Mouse (Mus musculus) small intestine, adult 10 weeks (tissue): Measurements from ENCODE around the gene Olfr27. TPM values are rescaled to one million over a fixed set of nuclear protein-coding genes. Genes with fewer than 3 reads are reported as not detected.

ENCODE experiments used
- polyA plus RNA-seq: library from polyadenylated mRNA; stranded (reverse); fragments of 350-450 nt; fragmentation: Illumina TruSeq; extraction: RNeasy Lipid Tissue Mini Kit (QIAGEN cat#74804); gene quantifications from one replicate; pipeline ENCODE4 v1.2.3, GENCODE M21; 2014; ENCODE audit warnings: low replicate concordance

The Olfr27 gene
- polyA plus RNA-seq, result not detected

GRCm38 (mm10) chr9:39127831-39128230 lies at the start of gene Olfr27:
Olfr27 (plus strand) TSS chr9:39128131.

GRCm38 (mm10) chr9:39078787-39079186 lies 49.1 kb upstream of the Olfr27 start, which contains the start of gene Olfr938:
Olfr938 (minus strand) TSS chr9:39078887.

GRCm38 (mm10) chr9:39166004-39166403 lies 38.1 kb downstream of the Olfr27 start, which contains the start of gene Olfr943:
Olfr943 (plus strand) TSS chr9:39166304.

Other genes starting within 250 kb of the Olfr27 start
- gene Olfr930, start 198.3 kb upstream of the Olfr27 start, polyA plus RNA-seq, result not detected
- gene Olfr933, start 155.8 kb upstream of the Olfr27 start, polyA plus RNA-seq, result not detected
- gene Olfr934, start 139.8 kb upstream of the Olfr27 start, polyA plus RNA-seq, result not detected
- gene Olfr935, start 128.4 kb upstream of the Olfr27 start, polyA plus RNA-seq, result not detected
- not detected for gene Olfr146, start 104.8 kb upstream of the Olfr27 start, polyA plus RNA-seq
- gene Olfr937, start 63.2 kb upstream of the Olfr27 start, polyA plus RNA-seq, result not detected
- not detected for gene Olfr938, start 49.2 kb upstream of the Olfr27 start, polyA plus RNA-seq
- not detected for gene Olfr943, start 38.2 kb downstream of the Olfr27 start, polyA plus RNA-seq
- gene Olfr944, start 73.8 kb downstream of the Olfr27 start, polyA plus RNA-seq, result not detected
- not detected for gene Olfr1537, start 121.9 kb downstream of the Olfr27 start, polyA plus RNA-seq
- not detected for gene Olfr945, start 148.7 kb downstream of the Olfr27 start, polyA plus RNA-seq
- not detected for gene Olfr948, start 197.9 kb downstream of the Olfr27 start, polyA plus RNA-seq